Mouse (Mus musculus): ENCODE results near the gene Izumo1. TPM values are rescaled to one million over a fixed set of nuclear protein-coding genes. Genes with fewer than 3 reads are reported as not detected.

Gene Izumo1
- polyA plus RNA-seq, 1 experiment from 2014 or later: 0.41 TPM

DNA sequence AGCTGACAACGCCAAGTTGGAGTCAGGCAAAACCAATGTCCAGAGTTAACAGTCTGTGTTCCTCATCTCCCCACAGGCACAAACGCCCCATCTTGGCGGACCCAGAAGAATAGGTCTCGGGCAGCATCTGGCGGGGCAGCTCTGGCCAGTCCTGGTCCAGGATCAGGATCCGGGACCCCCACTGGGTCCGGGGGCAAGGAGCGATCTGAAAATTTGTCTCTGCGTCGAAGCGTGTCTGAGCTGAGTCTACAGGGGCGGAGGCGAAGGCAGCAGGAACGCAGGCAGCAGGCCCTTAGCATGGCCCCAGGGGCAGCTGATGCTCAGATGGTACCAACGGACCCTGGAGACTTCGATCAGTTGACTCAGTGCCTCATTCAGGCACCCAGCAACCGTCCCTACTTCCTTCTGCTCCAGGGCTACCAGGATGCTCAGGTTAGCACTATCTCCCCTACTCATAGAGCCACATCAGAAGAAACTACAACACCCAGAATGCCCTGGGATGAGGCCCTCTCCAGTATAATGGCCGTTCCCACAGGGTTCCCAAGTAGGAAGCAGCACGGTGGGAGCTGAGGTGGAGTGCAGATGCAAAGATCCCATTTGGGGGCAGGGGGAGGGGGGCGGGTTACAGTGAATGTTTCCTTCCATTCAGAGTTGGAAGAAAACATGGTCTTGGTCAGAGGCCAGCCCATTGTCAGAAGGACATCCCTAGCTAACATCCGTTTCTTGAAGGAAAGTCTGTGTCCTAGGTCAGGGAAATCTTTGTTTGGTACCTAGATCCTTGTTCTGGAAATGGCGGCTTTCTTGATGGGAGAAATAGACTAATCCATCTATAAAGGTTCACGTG lies 8.7 kb downstream of the Izumo1 start:
- H3K27me3 ChIP-seq (ENCODE audit: control insufficient read depth, insufficient read depth, low read length): peaks cover 7% of the 10 kb centered on the region
- H3K4me1 ChIP-seq (ENCODE audit: control insufficient read depth in 2 of 2, insufficient read depth in 2 of 2, low read length in 2 of 2): peaks cover 12 to 20% of the 10 kb centered on the region in 2 experiments
- ATAC-seq (ENCODE audit: insufficient number of reproducible peaks, insufficient read depth, low FRiP score, low read depth): no peak
- H3K36me3 ChIP-seq (ENCODE audit: control insufficient read depth, insufficient read depth, low read length): no peaks in the 10 kb centered on the region; the same call in 1 of the 2 replicates
- H3K9ac ChIP-seq (ENCODE audit: low read length): no peak overlapping the region
- H3K4me3 ChIP-seq (ENCODE audit: control insufficient read depth in 1 of 2, insufficient read depth in 1 of 2, low read depth in 1 of 2, low read length in 2 of 2): no peak overlapping the region
- 69% methylated on average over 23 of the region's 23 CpGs for WGBS
- no peak overlapping the region for H3K27ac ChIP-seq (replicated peaks in 1 of 2; ENCODE audit: control insufficient read depth in 1 of 2, insufficient read depth in 1 of 2, low read depth in 2 of 2, low read length in 2 of 2)
- no peaks in the 10 kb centered on the region for H3K9me3 ChIP-seq (ENCODE audit: control insufficient read depth, low read length)
- H3K4me2 ChIP-seq (ENCODE audit: low read length): peak overlapping the region; percentile 97

DNA sequence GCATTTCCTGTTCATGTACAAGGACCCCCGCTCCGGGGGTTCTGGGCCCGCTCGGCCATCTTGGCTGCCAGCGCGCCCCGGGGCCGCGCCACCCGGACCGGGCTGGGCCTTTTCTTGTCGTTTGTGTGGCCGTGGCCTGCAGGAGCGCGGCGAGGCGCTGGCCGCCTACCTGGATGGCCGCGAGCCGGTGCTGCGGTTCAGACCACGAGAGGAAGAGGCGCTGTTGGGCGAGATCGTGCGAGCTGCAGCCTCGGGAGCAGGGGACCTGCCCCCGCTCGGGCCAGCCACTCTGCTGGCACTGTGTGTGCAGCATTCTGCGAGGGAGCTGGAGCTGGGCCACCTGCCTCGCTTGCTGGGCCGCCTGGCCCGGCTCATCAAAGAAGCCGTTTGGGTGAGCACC lies 10.9 kb downstream of the Izumo1 start:
- peak overlapping the region; percentile 6 to 27; a peak in 3 of 4 replicates for H3K4me3 ChIP-seq (ENCODE audit: control insufficient read depth in 1 of 2, insufficient read depth in 1 of 2, low read depth in 1 of 2, low read length in 2 of 2)
- 0 out of 4 replicates have a peak overlapping the region, but pooled peaks of 1 of the 2 experiments have one; percentile 6 for H3K27ac ChIP-seq (replicated peaks in 1 of 2; ENCODE audit: control insufficient read depth in 1 of 2, insufficient read depth in 1 of 2, low read depth in 2 of 2, low read length in 2 of 2)
- H3K4me2 ChIP-seq (ENCODE audit: low read length): peak overlapping the region; percentile 59
- ATAC-seq (ENCODE audit: insufficient number of reproducible peaks, insufficient read depth, low FRiP score, low read depth): no peak
- H3K4me1 ChIP-seq (ENCODE audit: control insufficient read depth in 2 of 2, insufficient read depth in 2 of 2, low read length in 2 of 2): peaks cover 17 to 29% of the 10 kb centered on the region in 2 experiments
- peaks cover 3% of the 10 kb centered on the region; the same call in 1 of the 2 replicates for H3K27me3 ChIP-seq (ENCODE audit: control insufficient read depth, insufficient read depth, low read length)
- WGBS: 23% methylated on average over 35 of the region's 35 CpGs
- H3K9ac ChIP-seq (ENCODE audit: low read length): peak overlapping the region; percentile 68
- H3K9me3 ChIP-seq (ENCODE audit: control insufficient read depth, low read length): no peaks in the 10 kb centered on the region
- peaks cover 15% of the 10 kb centered on the region for H3K36me3 ChIP-seq (ENCODE audit: control insufficient read depth, insufficient read depth, low read length)

DNA sequence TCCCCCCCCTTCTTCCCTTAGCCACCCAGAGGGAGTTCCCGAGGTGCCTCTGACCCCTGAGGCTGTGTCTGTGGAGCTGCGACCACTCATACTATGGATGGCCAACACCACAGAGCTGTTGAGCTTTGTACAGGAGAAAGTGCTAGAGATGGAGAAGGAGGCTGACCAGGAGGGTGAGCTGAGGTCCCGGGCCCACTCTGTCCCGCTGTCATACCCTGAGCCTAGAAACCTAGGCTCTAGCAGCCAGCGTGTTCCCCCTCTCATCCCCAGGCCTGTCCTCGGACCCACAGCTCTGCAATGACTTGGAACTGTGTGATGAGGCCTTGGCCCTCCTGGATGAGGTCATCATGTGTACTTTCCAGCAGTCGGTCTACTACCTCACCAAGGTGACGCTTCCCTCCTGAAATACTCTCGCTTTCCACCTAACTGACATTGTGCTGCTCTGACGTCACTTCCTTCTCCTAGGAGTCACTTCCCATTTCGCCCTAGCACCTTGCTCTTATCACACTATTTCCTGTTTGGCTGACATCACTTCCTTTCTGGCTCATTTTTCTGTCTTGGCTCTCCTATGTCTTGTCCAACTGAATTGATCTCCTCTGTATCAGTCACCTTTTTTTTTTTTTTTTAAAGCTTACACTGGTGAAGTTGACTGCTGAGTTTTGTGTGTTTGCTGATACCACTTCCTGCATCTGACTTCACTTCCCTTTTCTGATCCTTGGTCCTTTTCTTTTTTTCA lies 13.5 kb downstream of the Izumo1 start:
- Histone ChIP-seq H3K9me3 (ENCODE audit: control insufficient read depth, low read length) (no peaks in the 10 kb centered on the region), H3K27ac (replicated peaks in 1 of 2; ENCODE audit: control insufficient read depth in 1 of 2, insufficient read depth in 1 of 2, low read depth in 2 of 2, low read length in 2 of 2) (peak overlapping the region; percentile 65 to 77), H3K36me3 (ENCODE audit: control insufficient read depth, insufficient read depth, low read length) (peaks cover 24% of the 10 kb centered on the region), H3K27me3 (ENCODE audit: control insufficient read depth, insufficient read depth, low read length) (no peaks in the 10 kb centered on the region), H3K4me1 (ENCODE audit: control insufficient read depth in 2 of 2, insufficient read depth in 2 of 2, low read length in 2 of 2) (peaks cover 28 to 36% of the 10 kb centered on the region in 2 experiments), H3K4me2 (ENCODE audit: low read length) (no peak overlapping the region), H3K4me3 (ENCODE audit: control insufficient read depth in 1 of 2, insufficient read depth in 1 of 2, low read depth in 1 of 2, low read length in 2 of 2) (no peak overlapping the region), H3K9ac (ENCODE audit: low read length) (no peak overlapping the region)
- peak; percentile 3; the same call in 1 of the 2 replicates for ATAC-seq (ENCODE audit: insufficient number of reproducible peaks, insufficient read depth, low FRiP score, low read depth)
- 65% methylated on average over 11 of the region's 11 CpGs for WGBS

DNA sequence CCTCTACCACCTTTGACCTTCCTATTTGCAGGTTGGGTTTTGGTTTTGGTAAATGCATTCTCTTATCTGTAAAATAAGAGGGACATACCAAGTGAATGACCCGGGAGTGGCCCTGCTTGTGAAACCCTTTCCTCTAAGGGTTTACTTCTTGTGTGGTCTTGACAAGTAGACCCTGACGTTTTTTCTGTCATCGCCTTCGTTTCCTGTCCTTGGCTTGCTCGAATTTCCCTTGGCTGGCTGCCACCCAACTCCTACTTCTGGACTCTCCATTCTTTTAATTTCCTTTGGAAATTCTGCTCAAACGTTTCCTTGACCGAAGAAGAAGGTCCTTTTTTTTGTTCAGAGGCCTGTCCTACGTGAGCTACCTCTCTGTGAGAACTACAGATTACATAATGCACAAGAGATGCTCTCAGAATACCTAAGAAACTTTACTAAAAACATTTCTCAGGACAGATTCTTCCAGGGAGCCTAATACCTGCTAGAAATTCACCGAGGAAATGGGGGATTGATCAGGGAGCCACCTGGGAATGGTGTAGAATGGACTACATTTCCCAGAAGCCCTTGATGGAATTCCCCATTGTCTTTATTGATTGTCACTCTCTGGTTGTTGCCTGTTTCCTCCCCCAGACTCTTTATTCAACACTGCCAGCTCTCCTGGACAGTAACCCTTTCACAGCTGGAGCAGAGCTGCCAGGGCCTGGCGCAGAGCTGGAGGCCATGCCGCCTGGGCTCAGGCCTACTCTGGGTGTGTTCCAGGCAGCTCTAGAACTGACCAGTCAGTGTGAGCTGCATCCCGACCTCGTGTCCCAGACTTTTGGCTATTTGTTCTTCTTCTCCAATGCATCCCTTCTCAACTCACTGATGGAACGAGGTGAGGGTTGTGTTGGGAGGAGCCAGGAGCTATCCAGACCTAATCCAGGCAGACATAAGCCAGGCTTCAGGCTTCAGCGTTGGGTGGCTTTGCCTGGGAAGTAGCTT lies 14.4 kb downstream of the Izumo1 start:
- Histone ChIP-seq H3K4me2 (ENCODE audit: low read length) (no peak overlapping the region), H3K4me1 (ENCODE audit: control insufficient read depth in 2 of 2, insufficient read depth in 2 of 2, low read length in 2 of 2) (peaks cover 34 to 43% of the 10 kb centered on the region in 2 experiments), H3K27ac (replicated peaks in 1 of 2; ENCODE audit: control insufficient read depth in 1 of 2, insufficient read depth in 1 of 2, low read depth in 2 of 2, low read length in 2 of 2) (peak overlapping the region; percentile 71 to 77), H3K36me3 (ENCODE audit: control insufficient read depth, insufficient read depth, low read length) (peaks cover 24% of the 10 kb centered on the region), H3K4me3 (ENCODE audit: control insufficient read depth in 1 of 2, insufficient read depth in 1 of 2, low read depth in 1 of 2, low read length in 2 of 2) (no peak overlapping the region), H3K27me3 (ENCODE audit: control insufficient read depth, insufficient read depth, low read length) (no peaks in the 10 kb centered on the region), H3K9me3 (ENCODE audit: control insufficient read depth, low read length) (no peaks in the 10 kb centered on the region), H3K9ac (ENCODE audit: low read length) (no peak overlapping the region)
- no peak; the same call in 1 of the 2 replicates for ATAC-seq (ENCODE audit: insufficient number of reproducible peaks, insufficient read depth, low FRiP score, low read depth)
- WGBS: 59% methylated on average over 15 of the region's 15 CpGs

DNA sequence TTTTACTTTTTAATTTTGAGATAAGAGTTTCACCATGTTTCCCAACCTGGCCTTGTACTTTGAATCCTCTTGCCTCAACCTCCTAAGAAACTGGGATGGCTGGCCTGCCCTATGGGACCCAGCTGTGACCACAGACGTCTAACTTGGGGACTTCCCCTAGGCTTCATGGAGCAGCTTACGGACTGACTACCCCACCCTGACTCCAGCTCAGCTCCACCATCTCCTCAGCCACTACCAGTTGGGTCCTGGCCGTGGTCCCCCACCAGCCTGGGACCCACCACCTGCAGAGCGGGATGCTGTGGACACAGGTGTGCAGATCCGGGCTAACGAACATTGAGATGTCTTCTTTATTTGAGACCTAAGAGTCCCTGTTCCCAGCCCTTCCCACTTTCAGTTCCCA lies 16.1 kb downstream of the Izumo1 start:
- Histone ChIP-seq H3K27me3 (ENCODE audit: control insufficient read depth, insufficient read depth, low read length) (no peaks in the 10 kb centered on the region), H3K4me1 (ENCODE audit: control insufficient read depth in 2 of 2, insufficient read depth in 2 of 2, low read length in 2 of 2) (peaks cover 48 to 53% of the 10 kb centered on the region in 2 experiments), H3K36me3 (ENCODE audit: control insufficient read depth, insufficient read depth, low read length) (peaks cover 24% of the 10 kb centered on the region), H3K9me3 (ENCODE audit: control insufficient read depth, low read length) (no peaks in the 10 kb centered on the region), H3K4me2 (ENCODE audit: low read length) (no peak overlapping the region), H3K4me3 (ENCODE audit: control insufficient read depth in 1 of 2, insufficient read depth in 1 of 2, low read depth in 1 of 2, low read length in 2 of 2) (no peak overlapping the region), H3K27ac (replicated peaks in 1 of 2; ENCODE audit: control insufficient read depth in 1 of 2, insufficient read depth in 1 of 2, low read depth in 2 of 2, low read length in 2 of 2) (no peak overlapping the region), H3K9ac (ENCODE audit: low read length) (no peak overlapping the region)
- no peak for ATAC-seq (ENCODE audit: insufficient number of reproducible peaks, insufficient read depth, low FRiP score, low read depth)
- WGBS: 93% methylated on average over 6 of the region's 6 CpGs

DNA sequence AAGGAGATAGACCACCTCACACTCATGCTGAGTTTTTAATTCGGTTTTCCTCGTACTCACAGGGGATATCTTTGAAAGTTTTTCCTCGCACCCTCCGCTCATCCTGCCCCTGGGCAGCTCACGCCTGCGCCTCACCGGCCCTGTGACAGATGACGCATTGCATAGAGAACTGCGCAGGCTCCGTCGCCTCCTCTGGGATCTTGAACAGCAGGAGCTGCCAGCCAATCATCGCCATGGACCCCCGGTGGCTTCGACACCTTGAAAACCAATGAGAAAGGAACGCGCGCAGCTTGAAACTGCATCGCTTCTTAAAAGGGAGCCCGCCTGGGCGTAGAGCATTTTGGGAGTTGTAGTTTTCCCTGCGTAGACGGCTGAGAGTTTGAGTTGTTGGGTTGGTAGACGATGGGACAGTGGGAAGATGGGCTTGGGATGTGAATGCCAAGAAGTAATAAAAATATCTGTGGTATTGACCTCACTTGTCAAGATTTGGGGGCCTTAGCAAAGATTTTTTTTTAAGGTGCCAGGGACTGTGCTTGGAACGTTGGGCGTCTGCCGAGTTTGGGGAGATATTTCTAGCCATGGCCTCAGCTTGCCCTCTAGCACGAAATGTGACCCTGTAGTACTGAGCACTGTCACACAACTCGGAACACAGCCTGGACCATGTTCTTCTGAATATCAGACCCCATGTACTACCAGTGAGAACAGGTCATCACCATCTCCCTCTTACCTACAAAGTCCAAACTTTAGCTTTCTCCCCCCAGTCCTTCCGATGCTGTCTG lies 17.2 kb downstream of the Izumo1 start:
- peaks cover 50 to 55% of the 10 kb centered on the region in 2 experiments for H3K4me1 ChIP-seq (ENCODE audit: control insufficient read depth in 2 of 2, insufficient read depth in 2 of 2, low read length in 2 of 2)
- peak overlapping the region; percentile 15 to 22; a peak in 2 of 4 replicates for H3K4me3 ChIP-seq (ENCODE audit: control insufficient read depth in 1 of 2, insufficient read depth in 1 of 2, low read depth in 1 of 2, low read length in 2 of 2)
- no peak overlapping the region; a peak in 1 of 4 replicates for H3K27ac ChIP-seq (replicated peaks in 1 of 2; ENCODE audit: control insufficient read depth in 1 of 2, insufficient read depth in 1 of 2, low read depth in 2 of 2, low read length in 2 of 2)
- ATAC-seq (ENCODE audit: insufficient number of reproducible peaks, insufficient read depth, low FRiP score, low read depth): peak; percentile 71
- peak overlapping the region; percentile 39; the same call in 1 of the 2 replicates for H3K9ac ChIP-seq (ENCODE audit: low read length)
- WGBS: 25% methylated on average over 29 of the region's 29 CpGs
- no peaks in the 10 kb centered on the region for H3K27me3 ChIP-seq (ENCODE audit: control insufficient read depth, insufficient read depth, low read length)
- H3K36me3 ChIP-seq (ENCODE audit: control insufficient read depth, insufficient read depth, low read length): peaks cover 24% of the 10 kb centered on the region
- H3K4me2 ChIP-seq (ENCODE audit: low read length): peak overlapping the region; percentile 51
- no peaks in the 10 kb centered on the region for H3K9me3 ChIP-seq (ENCODE audit: control insufficient read depth, low read length)

All from heart, embryonic 14.5 days (tissue).